Mouse (Mus musculus) forebrain, embryonic 11.5 days (tissue): ENCODE data around the gene Nfasc. TPM values are rescaled to one million over a fixed set of nuclear protein-coding genes. Genes with fewer than 3 reads are reported as not detected.

ENCODE experiments used
- ATAC-seq: fragments of 200-750 bp; cut with Nextera tagmentation; replicated peaks from 2 replicates; pipeline ENCODE4 v1.8.0; 2017; ENCODE audit warnings: moderate TSS enrichment; ENCODE audit not compliant: low FRiP score
- DNase-seq: peaks from one replicate; pipeline ENCODE4 v3.0.0-alpha.2; 2017; ENCODE audit warnings: low spot score
- H3K27ac ChIP-seq: fragments of 300-500 bp; sonication (generic); 2 replicates; pipeline ENCODE4 v1.5.1; 2014; ENCODE audit warnings: low read depth, low read length
- H3K27me3 ChIP-seq: fragments of 300-500 bp; sonication (generic); 2 replicates; pipeline ENCODE4 v1.6.1; 2014; ENCODE audit warnings: mild to moderate bottlenecking, low read length, mixed read lengths; ENCODE audit not compliant: control insufficient read depth, insufficient read depth
- H3K36me3 ChIP-seq: fragments of 300-500 bp; sonication (generic); 2 replicates; pipeline ENCODE4 v1.6.1; 2014; ENCODE audit warnings: mild to moderate bottlenecking, low read length, moderate library complexity, mixed read lengths; ENCODE audit not compliant: control insufficient read depth, insufficient read depth
- H3K4me1 ChIP-seq: fragments of 300-500 bp; sonication (generic); replicated peaks from 2 replicates; pipeline ENCODE4 v1.6.1; 2014; ENCODE audit warnings: low read length, mixed read lengths; ENCODE audit not compliant: control insufficient read depth, insufficient read depth
- H3K4me2 ChIP-seq: fragments of 300-500 bp; sonication (generic); 2 replicates; pipeline ENCODE4 v1.6.1; 2014; ENCODE audit warnings: low read depth, mild to moderate bottlenecking, low read length, moderate library complexity, mixed read lengths; ENCODE audit not compliant: severe bottlenecking
- H3K4me3 ChIP-seq: fragments of 300-500 bp; sonication (generic); 2 replicates; pipeline ENCODE4 v1.5.1; 2014; ENCODE audit warnings: low read depth, low read length
- H3K9ac ChIP-seq: fragments of 300-500 bp; sonication (generic); 2 replicates; pipeline ENCODE4 v1.6.1; 2014; ENCODE audit warnings: low read length
- H3K9me3 ChIP-seq: fragments of 300-500 bp; sonication (generic); 2 replicates; pipeline ENCODE4 v1.6.1; 2016; ENCODE audit warnings: low read length, mixed read lengths; ENCODE audit not compliant: control insufficient read depth
- WGBS: fragments of 180-500 bp; shearing (Covaris S2); extraction: QIAGEN DNeasy Blood & Tissue Kit; methylation state at CpG from one replicate; pipeline ENCODE4 v1.1.7; 2014; 5-methylcytosine and 5-hydroxymethylcytosine counted together
- polyA plus RNA-seq: library from polyadenylated mRNA; unstranded; fragments of >200 nt; fragmentation: Nextera tagmentation; extraction: Ambion mirVana; gene quantifications from 2 replicates; pipeline ENCODE4 v1.2.1, GENCODE M21; 2014

The Nfasc gene
- polyA plus RNA-seq, 1 experiment from 2014 or later = 19.9 TPM

DNA sequence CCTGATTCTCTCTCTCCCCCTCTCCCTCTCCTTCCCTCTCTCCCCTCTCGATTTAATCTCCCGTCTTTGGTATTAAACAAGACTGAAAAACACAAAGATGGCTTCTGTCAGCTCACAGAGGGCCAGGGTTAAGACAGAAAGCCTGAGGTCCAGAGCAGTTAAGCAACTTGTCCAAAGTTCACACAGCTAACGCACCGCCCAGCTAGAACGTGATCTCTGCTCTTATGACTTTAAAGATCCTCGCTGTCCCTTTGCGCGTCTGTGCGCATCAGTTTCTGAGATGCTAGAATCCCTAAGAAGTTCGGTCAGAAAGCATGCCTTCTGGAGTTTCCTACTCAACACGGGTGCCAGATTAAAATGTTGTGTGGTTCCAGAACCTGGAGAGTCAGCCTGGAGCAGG is 221.9 kb downstream of the Nfasc start:
- WGBS = 86% methylated on average over 11 of the region's 11 CpGs
- Histone ChIP-seq H3K27ac (no peak overlapping the region), H3K4me3 (no peak overlapping the region), H3K9ac (no peak overlapping the region), H3K4me2 (no peak overlapping the region), H3K27me3 (no peaks in the 10 kb centered on the region), H3K4me1 (no peaks in the 10 kb centered on the region), H3K9me3 (no peaks in the 10 kb centered on the region), H3K36me3 (no peaks in the 10 kb centered on the region)
- DNase-seq = peak; percentile 22
- no peak for ATAC-seq

GRCm38 (mm10) chr1:132518621-132519020 is 223.0 kb downstream of the Nfasc start:
- H3K4me3 ChIP-seq = no peak overlapping the region
- ATAC-seq (no peak), DNase-seq (peak; percentile 45)
- H3K4me1 ChIP-seq = no peaks in the 10 kb centered on the region
- H3K27ac ChIP-seq = no peak overlapping the region
- no peaks in the 10 kb centered on the region for H3K36me3 ChIP-seq
- H3K4me2 ChIP-seq = no peak overlapping the region
- no peaks in the 10 kb centered on the region for H3K27me3 ChIP-seq
- H3K9ac ChIP-seq = no peak overlapping the region
- no peaks in the 10 kb centered on the region for H3K9me3 ChIP-seq
- WGBS = 89% methylated on average over 18 of the region's 18 CpGs

GRCm38 (mm10) chr1:132516776-132517175 is 224.8 kb downstream of the Nfasc start:
- ATAC-seq = no peak
- Histone ChIP-seq H3K9ac (no peak overlapping the region), H3K4me1 (no peaks in the 10 kb centered on the region), H3K4me2 (no peak overlapping the region), H3K9me3 (no peaks in the 10 kb centered on the region), H3K4me3 (no peak overlapping the region), H3K27ac (no peak overlapping the region), H3K36me3 (no peaks in the 10 kb centered on the region), H3K27me3 (no peaks in the 10 kb centered on the region)
- WGBS = 90% methylated on average over 11 of the region's 11 CpGs
- no peak for DNase-seq

- ATAC-seq = no peak
- Histone ChIP-seq H3K36me3 (no peaks in the 10 kb centered on the region), H3K4me1 (no peaks in the 10 kb centered on the region), H3K4me2 (no peak overlapping the region), H3K4me3 (no peak overlapping the region), H3K9me3 (no peaks in the 10 kb centered on the region), H3K27me3 (no peaks in the 10 kb centered on the region), H3K27ac (no peak overlapping the region), H3K9ac (no peak overlapping the region)
- WGBS = 94% methylated on average over 12 of the region's 12 CpGs
- DNase-seq = no peak
Observed at GRCm38 (mm10) chr1:132515339-132515738, 226.3 kb downstream of the Nfasc start.

Other genes with a start within 250 kb of the Nfasc start
- gene Tmem81, start 235.6 kb downstream of the Nfasc start, polyA plus RNA-seq = 1.1 and 1.3 TPM in 2 replicates
- 15.3 and 16.9 TPM in 2 replicates for gene Cntn2, start 198.5 kb downstream of the Nfasc start, polyA plus RNA-seq
- 10.2 and 11.1 TPM in 2 replicates for gene Lrrn2, start 138.5 kb upstream of the Nfasc start, polyA plus RNA-seq